Mouse (Mus musculus): Measurements from ENCODE around the gene Arhgap18.
"Not testable (repeated sequence)": the region's sequence is repeated elsewhere in the genome, so short reads cannot be mapped to it uniquely, and the experiment has no call there.

Arhgap18 gene

DNA sequence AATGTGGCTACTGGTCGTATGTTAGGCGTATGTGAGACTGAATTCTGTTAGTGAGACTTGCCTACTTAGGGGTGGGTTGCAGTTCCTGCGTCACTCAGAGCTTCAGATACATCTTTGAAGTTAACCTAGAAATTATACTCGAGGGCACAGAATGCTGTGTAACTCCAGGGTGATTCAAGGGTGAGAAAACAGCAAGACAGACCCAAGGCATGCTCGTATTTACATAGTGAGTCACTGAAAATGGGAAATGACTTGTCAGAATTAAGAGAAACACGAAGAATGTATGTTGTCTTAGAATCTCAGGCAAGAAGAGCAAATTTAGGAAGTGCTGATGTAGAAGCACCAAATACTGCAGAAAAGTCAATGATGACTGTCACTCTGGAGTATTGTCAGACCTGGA lies 142.5 kb downstream of the Arhgap18 start:
- no peak for DNase-seq (ENCODE audit: low read depth, low spot score)

DNA sequence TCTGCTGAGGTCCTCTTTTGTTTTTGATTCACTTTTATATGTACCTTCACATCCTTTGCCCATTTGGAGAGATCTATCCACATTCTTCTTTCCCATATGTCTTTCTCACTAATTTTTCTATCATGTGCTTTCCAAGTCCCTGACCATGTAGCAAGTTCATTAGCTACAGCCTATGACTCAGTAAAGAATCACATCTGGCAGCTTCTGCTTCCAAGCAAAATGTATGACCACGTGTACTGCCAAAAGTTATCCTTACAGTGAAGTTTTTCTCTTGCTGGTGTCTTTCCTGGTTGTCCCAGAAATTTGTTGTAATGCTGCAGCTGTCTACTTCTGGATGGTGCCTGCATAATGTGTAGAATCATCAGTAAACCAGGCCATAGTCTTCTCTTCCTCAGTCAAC lies 147.2 kb downstream of the Arhgap18 start:
- DNase-seq (ENCODE audit: low read depth, low spot score), result no peak

DNA sequence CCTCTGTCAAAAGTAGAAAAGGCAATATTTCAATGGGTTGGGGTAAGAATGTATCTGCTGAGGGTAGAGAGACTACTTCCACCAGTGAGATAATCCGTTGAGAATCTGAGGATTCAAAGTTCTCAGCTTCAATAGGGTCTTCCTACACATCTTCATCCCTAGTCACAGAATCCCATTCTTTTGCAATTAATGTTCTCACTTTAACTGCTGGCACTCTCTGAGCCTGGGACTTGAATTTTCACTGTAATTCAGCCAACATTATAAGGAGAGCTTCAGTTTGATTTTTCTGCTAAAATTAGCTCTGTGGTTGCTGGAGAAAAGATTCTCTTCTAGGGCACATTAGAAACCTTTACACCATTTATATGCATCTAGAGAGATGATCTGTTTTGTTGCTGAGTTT lies 150.6 kb downstream of the Arhgap18 start:
- no peak for DNase-seq (ENCODE audit: low read depth, low spot score)

DNA sequence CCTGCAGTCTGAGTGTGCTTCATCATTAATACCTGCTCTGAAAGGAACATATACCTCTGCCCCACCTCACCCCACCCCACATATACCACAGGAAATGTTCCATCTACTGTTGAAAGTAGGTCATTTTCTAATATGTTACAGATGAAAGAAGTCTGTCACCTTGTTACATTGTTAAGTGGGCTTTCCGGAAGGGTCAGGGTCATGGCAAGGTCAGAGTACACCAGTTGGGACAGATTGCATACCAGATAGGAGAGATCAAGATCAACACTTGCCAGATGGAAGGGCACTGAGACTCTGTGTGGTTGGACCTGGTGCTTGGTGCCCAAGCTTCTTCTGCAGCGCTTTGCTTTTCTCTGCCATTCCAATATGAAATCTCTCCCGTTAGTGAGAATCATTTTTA lies 158.0 kb downstream of the Arhgap18 start:
- no peak for DNase-seq (ENCODE audit: low read depth, low spot score)

DNA sequence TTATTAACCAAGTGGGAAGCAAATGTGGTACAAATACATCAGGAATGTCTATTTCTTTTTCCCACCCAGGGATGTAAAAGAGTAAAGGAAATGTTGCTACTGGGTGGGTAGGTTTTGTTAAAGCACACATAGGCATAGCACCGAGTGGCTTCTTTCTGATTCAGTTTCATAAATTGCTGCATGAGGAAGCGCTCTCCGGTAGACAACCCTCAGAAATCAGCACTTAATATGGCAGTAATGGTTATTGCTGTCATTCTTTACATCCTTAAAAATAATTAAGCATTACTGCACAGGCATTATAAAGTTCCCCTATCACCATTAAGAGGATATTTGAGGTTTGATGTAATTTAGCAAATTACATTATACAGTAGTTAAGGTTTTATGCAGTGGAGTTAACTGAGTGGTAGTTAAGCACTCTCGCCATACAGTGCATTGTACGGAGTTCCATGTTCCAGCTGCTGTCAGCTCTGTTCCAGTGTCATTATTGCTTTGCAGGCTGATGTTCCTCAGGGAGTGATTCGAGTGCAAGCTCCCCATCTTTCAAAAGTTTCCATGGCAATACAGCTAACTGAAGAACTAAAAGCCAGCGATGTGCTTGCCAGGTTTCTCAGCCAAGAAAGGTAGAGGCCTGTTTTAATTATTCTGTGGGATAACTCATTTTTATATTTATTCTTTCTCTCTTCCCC lies 159.0 kb downstream of the Arhgap18 start:
- no peak for DNase-seq (ENCODE audit: low read depth, low spot score)

DNA sequence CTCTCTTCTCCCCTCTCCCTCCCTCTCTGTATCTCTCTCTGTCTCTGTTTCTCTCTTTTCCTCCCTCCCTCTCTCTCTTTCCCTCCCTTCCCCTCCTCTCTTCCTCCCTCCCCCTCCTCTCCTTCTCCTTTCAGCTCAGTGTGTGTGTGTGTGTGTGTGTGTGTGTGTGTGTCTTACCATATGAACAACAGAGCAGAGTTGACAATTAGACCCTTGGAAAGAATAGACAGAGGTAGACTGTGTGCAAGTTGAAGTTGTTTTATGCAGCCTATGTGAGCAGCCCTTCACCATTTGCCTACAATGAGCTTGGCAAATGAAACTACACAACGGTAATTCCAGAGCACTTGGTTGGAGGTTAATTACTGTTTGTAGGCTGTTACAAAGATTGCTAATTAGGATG lies 159.6 kb downstream of the Arhgap18 start:
- no peak for DNase-seq (ENCODE audit: low read depth, low spot score)

DNA sequence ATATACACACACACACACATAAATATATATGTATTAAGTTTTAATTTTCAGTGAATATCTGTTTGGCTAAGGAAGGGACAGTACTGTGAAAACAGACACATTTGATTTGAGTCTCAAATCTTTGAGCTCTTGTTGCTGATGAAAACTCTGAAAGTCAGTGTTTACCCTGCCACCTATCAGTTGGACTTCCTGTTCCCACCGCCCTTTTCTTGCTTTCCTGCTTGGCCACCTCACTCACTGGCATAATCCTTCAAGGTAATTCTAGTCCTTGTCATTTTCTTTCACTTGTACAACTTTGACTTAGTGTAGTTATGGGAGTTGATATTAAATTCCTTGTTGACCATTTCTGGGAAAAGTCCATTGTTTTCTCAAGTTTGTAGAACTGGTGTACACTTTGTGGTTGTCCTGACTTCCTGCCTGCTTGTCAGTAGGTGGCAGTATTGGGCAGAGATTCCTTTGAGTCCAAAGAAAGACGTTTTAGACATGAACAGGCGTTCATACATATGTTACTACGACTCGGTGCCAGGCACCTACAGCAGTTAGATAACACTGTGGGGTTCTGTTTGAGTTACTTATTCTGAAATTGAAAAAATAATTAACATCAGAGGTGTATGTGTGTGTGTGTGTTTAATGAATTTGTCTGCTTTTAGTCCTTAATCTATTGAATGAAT lies 166.2 kb downstream of the Arhgap18 start:
- peak; percentile 6 for DNase-seq (ENCODE audit: low read depth, low spot score)

DNA sequence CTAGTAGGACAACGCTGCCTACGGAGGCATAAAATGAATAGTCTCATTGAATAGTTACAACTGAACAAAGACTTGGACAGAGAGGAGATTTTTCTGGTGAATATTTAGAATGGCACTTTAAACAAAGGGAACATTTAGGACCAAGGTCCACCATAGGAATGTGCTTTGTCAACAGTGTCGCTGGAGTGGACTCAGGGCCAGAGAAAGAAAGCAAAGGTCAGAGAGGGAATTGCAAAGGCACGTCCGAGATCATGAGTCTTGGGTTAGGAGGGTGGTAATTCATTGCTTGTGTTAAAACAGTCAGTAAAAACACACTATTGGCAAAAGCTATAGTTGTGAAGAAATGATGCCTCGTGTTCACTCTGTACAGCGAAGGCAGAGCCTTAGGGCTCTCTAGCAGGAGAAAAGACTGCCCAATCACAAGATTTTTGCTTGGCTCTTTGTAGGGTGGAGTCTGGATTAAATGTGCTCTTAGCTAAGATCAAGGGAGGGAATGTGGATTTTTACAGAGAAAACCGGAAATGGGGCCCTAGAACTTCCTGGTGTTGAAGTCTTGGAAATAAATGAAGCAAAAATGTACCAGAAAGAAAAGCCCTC lies 167.3 kb downstream of the Arhgap18 start:
- DNase-seq (ENCODE audit: low read depth, low spot score), result no peak

DNA sequence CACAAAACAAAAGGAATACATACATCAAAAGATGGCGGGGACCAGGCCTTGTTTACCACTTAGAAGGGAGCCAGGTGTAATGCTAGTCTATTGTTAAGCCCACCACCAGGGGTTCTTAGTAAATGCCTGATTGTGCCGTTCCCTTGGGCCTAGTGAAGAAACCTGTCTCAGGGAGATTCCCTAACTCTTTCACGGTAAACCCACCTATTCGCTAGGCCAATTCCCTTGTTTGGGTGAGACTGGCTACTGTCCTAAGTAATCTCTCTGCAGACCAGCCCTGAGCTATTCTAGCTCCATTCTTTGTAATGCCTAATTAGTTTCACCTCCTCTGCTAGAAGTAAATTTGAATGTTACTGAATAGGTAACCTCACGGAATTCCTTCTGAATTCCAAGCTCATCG lies 182.8 kb downstream of the Arhgap18 start:
- DNase-seq (ENCODE audit: low read depth, low spot score), result not testable (repeated sequence)

DNA sequence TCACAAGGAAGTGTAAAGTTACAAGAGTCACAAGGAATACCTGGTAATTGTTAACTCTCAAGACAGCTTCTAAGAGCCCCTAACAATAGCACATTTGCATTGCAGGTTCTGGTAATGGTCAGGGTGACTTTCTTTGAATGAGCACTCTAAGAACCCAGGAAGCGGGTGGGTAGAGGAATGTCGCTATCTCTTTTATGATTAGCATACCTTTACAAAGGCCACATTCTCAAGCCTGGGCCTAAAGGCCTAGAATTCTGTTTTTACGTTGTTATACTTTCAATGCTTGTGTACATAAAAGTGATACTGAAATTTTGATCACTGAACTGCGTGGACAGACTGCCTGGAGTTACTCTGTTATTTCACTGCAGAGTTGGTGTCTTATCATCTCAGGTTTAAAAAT lies 185.2 kb downstream of the Arhgap18 start:
- not testable (repeated sequence) for DNase-seq (ENCODE audit: low read depth, low spot score)

DNA sequence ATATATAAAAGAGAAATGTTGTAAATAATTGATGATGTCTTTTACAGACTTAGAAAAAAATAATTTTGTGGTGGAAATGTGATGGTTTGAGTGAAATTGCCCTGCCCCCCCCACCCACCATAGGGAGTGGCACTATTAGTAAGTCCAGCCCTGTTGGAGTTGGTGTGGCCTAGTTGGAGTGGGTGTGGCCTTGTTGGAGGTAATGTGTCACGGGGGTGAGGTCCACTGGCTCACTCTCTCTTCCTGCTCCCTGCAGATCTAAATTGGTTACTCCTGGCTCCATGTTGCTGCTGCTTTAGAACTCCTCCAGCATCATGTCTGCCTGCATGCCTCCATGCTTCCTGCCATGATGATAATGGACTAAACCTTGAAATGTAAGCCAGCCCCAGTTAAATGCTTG lies 186.3 kb downstream of the Arhgap18 start:
- no peak for DNase-seq (ENCODE audit: low read depth, low spot score)

DNA sequence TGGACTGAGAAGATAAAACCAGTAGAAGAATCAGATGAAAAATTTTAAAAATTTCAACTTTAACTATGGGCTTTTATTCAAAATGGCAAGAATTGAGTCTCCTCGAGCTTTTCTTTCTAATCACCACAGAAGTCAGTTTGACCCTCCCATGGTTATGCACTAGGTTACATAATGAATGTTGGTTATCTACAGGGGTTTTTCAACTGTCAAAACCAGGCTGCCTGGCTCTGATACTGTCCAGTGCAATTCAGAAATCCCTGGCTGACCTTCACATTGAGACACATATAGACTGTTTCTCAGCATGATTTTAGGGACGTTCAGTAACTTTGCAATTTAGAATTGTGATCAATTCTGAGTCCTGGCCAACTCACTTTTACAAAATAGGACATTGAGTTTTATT lies 195.1 kb downstream of the Arhgap18 start:
- DNase-seq (ENCODE audit: low read depth, low spot score), result no peak

DNA sequence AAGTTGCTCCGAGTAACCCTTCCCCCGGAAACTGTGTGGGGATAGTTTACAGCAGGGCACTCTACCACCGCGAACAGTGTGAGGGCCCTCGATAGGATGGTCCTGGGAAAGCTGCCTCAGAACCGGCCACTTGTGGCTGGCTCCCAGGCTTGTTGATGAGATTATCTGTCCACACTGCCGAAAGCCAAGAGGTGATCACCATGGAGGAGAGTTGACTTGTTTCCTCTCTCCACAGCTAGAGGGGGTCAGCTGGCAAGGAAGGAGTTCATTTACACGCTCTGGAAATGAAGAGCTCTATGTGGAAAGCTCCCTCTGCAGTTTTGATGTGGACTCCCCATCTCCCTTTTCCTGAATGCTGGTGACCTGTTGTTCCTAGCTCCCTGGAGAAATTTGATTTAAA lies 196.4 kb downstream of the Arhgap18 start:
- DNase-seq (ENCODE audit: low read depth, low spot score), result no peak

DNA sequence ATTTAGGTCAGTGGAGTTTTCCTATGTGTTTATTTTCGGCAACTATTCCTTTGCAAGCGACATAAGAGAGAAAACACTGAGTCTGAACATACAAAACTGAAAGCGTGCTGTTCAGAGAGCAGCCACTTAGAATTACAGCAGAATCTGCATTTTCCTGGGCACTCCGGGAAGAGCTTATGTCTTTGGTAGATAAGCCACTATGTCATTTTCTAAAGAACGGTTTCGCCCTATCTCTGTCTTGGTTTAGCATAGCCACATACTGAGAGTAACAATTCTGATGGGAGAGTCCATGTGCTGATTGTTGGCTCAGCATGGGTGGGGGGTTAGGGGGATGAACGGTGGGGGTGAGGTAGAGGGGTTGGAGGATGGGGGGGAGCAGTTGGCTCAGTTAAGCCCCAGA lies 197.2 kb downstream of the Arhgap18 start:
- no peak for DNase-seq (ENCODE audit: low read depth, low spot score)

DNA sequence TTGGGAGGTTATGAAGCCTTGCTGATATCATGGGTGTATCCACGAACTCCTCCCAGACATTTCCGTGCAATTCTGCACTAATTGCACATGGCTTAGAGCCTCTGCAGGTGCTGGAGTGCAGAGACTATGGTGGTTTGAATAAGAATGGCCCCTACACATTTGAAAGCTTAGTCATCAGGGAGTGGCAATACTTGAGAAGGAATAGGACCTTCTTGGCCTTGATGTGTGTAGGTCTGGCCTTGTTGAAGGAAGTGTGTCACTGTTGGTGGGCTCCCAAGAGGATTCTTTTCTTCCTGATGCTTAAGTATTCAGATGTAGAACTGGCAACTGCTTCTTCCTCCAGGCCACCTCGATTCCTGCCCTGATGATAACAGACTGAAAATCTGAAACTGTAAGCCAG lies 205.3 kb downstream of the Arhgap18 start:
- no peak for DNase-seq (ENCODE audit: low read depth, low spot score)

Data from retina, adult 2 months (tissue).